Mouse (Mus musculus) lung, postnatal 4 days (tissue): ENCODE results near the gene Bmp7.

Experiments
- DNase-seq, 2 experiments: peaks; one replicate each; pipeline ENCODE4 v3.0.0; 2021

The Bmp7 gene

DNA sequence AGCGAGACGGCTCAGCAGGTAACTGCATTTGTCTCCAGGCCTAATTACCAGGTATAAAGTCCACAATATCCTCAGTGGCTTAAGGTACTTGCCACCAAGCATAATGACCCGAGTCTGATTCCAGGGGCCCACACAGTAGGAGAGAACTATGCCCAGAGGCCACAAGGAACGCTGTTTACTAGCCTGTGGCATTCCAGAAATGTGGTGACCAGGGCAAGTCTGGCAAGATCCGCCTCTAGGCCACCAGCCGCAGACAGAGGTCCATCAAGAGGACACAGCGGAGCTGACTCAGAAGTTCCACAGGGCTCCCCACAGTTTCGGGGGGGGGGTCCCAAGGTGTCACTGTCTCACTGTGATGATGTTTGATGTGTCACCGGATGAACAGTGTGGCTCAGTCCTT, 34.0 kb downstream of the Bmp7 start:
- no peak for DNase-seq

DNA sequence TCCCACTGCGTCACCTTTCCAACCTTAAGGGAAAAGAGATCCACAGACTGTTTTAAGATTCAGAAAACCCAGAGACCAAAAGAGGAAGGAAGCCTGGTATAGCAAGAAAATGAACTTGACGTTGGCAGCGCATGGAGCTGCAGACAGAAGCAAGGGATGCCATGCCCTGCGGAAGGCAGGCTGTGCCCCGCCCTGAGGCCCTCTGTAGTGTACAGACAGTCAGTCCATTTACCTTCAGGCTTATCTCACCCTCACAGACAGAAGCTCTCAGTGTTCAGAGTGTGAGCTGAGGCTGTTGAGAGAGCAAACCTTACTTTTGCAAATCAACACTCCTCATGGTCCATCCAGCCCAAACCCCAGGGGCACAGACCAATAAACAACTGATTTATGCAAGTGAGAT, 35.1 kb downstream of the Bmp7 start:
- no peak for DNase-seq

DNA sequence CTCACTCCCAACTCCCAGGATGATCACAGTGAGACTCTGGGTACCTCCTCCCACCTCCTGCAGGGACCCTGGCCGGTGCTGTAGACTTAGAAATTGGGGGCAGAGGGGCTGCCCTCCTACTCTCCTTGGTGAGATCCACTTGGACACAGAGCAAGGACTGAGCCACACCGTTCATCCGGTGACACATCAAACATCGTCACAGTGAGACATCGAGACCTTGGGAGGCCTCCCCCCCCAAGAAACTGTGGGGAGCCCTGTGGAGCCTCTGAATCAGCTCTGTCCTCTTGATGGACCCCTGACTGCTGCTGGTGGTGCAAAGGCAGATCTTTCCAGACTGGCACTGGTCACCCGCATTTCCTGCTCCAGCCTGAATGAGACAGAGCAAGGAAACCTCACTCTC, 35.5 kb downstream of the Bmp7 start:
- DNase-seq = no peak

DNA sequence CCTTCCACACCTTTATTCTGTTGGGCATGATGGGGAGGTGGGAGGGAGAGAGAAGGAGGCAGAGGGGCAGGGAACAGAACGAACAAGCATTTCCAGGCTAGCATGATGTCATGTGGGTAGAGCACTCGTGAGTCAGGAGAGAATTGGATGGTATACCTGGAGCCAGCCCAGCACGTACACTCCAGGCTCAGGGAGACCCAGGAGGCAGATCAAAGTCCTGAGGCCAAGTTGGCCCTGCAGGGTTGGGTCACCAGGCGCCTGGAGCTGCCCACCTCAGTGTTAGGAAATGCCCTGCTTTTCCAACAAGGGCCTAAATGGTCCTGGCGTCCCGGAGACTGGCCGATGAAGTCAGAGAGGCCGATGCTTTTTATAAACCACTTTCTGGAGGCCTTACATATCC, 36.6 kb downstream of the Bmp7 start:
- DNase-seq = no peak

DNA sequence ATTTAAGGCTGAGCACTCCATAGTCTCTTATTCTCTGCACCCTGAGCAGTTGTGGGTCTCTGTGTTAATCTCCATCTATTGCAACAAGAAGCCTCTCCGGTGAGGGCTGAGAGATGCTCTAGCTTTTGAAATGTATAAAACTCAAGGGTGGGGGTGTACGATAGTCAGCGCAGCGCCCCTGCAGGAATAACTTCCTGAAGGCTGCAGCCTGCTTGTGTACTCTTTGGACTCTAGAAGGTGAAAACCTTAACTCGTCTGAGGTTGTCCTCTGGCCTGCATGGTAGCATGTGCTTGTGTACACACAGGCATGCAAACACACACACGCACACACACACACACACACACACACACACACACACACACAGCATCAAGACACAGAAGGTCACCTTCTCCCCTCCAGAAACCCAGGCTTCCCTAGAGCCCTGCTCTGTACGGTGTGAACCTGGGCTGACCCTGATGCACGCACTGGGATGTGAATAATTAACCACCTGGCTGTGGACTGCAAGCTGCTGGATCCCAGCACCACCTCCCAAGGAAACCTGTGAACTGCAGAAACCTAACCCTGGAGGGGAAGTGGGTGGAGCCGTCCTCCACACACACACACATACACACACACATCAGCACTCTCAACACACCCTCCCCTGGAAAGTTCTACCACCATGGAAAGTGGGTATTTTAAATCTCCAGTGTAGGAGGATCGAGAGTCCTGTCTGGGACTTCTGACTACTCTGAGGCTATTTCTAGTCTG, 39.0 kb downstream of the Bmp7 start:
- no peak for DNase-seq

DNA sequence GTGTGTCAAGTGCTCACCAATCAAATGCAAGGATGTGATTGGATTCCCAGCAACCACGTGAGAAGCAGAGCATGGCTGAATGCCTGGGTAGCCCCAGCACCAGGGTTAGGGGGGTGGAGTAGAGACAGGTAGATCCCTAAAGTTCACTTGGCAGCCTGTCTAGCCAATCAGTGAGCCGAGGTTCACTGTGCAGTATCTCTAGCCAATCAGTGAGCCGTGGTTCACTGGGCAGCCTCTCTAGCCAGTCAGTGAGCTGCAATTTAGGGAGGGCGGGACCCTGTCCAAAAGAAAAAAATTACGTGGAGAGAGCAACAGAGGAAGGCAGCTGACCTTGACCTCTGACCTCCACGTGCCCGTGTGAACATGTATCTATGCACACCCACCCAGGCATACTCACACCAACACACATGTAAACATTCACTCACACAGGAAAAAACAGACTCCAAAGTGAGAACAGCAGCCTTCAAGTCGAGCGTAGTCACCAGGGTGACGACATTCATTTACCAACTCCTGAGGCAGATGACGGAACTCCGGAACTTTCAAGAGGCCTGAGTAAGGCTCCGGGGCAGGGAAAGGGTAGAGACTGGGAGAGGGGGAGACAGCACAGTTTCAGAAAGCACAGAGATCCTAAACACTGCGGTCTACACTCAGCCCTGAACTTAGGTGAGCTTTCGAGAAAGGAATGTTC, 50.2 kb downstream of the Bmp7 start:
- no peak for DNase-seq

DNA sequence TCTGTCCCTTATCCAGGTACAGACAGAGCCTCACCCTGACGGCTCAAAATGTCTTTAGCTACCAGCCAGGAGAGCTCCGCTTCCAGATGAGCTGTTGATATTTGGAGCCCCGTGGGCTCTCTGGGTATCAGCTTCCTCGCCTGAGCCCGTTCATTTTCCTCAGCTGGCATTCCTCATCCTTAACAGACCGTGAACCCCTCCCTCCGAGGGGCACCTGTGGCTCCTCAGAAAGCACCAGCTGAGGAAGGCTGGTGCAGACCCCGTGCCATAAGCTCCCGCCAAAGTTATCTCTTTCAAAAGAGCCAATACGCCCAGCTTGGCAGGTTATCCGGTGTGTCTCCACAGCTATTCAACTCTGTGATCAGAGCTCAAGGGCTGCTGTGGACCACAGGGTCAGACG, 50.9 kb downstream of the Bmp7 start:
- no peak for DNase-seq

DNA sequence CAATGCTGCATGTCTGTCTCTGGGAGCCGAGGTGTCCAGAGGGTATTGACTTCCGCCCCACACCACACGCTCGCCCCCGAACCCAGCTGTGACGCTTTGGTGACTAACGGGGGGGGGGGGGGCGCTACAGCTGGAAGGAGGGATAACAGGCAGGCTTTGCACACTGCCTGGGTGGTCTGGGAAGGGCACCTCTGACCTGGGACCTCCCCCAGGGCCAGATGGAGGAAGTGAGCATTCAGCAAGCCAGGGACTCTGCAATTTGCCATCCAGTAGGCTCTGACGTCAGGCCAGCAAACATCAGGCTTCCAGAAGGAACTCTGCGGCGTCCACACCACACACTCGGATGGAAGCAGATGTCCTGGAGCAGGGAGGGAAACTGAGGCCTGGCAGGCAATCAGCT, 52.0 kb downstream of the Bmp7 start:
- peak in 1 of 2 experiments; percentile 36 for DNase-seq

DNA sequence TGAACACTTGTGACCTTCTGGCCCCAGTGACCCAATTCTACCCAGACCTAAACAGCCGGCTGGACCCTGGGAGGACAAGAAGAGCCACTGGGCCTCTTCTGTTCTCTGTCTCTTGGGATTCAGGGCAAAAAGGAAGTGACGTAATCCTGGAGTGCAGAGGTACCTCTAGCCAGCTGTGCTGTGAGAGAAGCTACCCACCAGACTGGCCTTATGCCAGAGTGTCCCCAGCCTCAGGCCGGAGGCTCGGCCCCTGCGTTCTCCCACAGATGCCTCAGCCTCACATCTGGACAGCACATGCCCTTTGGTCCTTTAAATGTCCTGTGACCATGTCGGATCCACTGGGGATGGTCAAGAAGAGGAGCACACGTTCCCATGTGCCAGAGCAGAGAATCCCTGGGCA, 54.3 kb downstream of the Bmp7 start:
- peak in 1 of 2 experiments; percentile 41 for DNase-seq

DNA sequence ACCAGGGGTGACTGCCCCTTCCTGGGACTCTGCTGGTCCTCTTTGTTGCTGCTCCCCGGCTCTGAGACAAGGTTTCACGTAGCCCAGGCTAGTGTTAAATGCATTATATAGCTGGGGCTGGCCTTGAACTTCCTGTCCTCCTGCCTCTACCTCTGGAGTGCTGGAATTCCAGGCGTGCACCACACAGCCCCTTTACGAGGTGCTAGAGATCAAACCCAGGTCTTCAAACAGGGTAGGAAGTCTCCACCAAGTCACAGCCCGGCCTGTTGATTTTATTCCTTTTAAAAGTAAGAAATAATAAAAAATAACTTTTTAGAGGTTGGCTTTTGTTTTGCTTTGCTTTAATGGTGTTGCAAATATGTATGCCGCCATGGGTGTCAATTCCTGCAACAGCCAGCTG, 55.5 kb downstream of the Bmp7 start:
- no peak for DNase-seq

DNA sequence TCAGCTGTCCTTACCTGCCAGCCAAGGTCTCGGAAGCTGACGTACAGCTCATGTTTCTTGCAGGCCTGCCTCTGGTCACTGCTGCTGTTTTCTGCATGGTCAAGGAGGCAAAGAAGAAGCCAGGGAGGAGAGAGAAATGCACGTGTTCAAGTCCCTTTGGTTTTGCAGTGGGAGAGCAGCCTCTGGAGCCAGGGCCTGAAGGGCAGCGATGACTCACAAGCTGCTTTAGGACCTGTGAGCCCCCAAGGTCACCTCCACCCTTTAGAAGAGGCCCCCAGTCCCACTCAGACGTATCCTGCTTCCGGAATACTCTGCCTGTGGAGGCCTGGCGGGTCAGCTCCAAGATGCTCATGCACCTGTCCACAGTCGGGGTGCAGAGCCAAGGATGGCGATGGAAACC, 64.9 kb downstream of the Bmp7 start:
- no peak for DNase-seq

DNA sequence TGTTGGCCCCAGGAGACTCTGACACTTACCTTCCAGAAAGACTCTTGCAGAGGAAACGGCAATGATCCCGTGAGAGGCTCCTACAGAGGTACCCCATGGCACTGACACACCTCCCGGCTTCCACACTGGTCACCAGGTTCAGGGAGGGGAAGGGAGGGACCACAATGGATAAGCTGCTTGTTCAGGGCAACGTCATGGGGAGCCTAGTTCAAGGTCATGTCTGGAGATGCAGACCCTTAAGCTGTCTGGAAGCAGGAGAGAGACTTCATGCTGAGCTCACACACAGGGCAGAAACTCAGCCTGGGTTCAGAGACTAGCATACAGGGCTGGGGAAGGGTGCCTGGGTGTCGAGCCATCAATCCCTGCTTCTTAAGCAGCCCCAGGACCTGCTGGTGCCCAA, 73.8 kb downstream of the Bmp7 start:
- no peak for DNase-seq

DNA sequence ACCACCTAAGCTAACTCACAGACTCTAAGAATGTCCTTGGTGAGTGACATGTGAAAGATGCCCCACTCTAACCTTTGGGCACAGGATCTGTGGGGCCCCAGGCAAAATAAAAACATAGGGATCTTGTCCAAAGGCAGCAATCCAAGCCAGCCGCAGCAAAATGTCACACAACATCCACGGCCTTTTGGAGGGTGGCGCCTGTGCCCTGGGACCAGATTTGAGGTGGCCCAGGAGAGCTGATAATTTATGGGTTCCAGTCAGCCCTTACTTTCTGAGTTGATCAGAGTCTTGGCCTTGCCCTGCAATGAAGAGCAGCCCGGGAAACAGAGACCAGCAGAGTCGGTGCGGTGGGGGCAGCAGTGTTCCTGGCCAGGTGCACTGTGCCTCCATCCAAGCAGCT, 75.0 kb downstream of the Bmp7 start:
- no peak for DNase-seq

DNA sequence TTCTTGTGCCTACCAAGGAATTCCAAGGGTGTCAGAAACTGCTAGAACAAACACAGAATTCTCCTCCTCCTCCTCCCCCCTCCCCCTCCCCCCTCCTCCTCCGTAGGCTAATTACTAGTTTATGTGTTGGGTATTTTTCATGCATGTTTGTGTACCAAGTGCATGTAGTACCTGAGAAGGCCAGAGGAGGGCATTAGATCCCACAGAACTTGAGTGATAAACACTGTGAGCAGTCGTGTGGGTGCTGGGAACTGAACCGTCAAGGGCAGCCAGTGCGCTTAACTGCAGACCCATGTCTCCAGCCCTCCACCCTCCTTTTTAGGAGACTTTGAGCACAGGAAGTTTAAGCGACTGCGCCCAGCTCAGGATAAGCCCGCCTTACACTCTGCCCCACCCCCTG, 75.6 kb downstream of the Bmp7 start:
- no peak for DNase-seq

DNA sequence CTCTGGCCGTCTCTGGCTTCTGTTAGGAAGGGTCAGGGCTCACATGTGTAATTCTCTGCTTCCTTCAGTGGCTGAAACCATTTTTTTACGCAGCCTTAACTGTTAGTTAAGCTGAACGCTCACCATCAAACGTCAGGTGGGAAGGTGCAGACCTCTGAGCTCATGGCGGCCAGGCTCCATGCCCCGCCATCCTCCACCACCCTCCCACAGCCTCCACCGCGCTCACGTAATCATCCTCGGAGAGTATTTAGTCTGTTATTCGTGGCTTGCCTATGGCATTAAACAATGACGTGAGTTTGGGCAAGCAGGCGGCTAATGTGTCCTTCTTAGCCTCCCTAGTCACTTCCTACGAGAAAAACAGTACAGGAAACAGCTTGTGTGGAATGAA, 76.7 kb downstream of the Bmp7 start:
- DNase-seq = peak in 1 of 2 experiments; percentile 20

DNA sequence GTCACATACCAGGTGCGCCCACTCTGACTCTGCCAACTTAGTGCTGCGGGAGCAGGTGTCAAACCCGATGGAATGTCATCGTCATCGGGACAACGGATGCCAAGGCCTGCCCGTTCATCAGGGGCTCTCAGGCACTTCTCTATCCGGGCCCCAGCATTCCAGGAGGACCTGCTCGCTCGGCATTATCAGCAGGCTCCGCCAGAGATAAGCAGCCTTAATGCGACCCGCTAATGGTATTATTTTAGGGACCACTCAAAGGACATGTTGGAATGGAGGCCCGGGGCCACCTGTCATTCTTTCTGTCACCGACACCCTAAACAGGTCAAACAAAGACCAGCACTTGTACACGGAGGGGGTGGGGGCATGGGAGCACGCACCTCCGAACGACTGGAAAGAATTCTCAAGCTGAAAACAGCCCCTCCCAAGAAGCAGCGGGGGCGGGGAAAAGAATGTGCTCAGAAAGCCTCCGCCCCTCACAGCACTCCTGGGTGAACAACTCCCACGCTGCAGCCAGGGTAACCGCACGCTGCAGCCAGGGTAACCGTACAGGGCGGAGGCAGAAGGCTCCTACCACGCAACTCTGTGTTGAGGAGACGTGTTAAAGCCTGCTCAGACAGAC, 77.2 kb downstream of the Bmp7 start:
- DNase-seq = peak; percentile 70 to 75

DNA sequence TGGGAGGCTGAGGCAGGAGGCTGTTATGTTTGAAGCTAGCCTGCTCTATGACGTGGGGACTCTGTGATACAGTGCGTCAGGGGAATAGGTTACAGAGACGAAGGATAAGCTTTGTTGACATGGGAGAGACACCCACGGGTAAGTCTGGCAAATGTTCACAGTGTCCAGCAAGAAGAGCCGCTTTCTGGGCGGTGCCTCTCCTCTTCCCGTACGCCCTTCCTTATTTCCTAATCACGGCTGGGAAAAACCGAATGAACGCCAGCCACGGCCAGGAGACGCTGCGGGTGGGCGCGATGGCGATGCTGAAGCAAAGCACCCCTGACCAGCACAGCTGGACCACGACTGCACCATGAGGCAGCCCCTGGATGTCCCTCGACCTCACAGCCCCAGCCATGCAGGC, 77.7 kb downstream of the Bmp7 start:
- DNase-seq = peak in 1 of 2 experiments; percentile 45

DNA sequence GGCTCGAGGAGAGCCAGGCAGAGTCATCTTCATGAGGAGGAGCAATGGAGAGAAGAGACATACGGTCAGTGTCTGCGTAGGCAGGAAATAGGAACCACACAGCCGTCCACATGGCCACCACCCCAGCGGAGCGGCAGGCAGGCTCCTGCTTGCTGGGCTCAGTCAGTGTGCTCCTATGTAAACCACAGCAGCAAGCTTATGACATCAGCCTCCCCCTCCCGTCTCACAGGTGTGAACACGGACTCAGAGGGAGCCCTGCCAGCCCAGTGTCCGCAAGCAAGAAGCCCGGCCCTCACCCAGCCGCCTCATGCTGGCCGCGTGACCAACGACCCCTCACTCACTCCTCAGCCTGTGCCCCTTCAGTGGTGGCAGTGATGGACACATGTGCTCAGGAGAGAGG, 78.5 kb downstream of the Bmp7 start:
- no peak for DNase-seq

DNA sequence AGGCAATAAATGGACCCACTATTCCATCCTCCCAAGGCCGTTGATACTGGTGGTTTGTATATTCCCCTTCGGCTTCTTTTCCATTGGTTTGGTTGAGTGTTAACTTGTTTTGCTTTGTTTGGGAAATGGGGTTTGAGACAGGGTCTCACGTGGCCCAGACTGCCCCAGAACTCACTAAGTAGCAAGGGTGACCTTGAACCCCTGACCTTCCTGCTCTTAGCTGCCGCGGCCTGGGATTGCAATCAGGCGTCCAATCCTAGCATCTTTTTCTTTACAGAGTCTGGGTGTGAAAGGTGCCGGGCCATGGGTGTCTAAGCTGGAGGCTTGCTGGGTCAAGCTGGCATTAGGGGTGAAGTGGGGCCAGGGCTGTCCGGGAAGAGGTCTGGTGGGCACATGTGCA, 79.5 kb downstream of the Bmp7 start:
- no peak for DNase-seq

DNA sequence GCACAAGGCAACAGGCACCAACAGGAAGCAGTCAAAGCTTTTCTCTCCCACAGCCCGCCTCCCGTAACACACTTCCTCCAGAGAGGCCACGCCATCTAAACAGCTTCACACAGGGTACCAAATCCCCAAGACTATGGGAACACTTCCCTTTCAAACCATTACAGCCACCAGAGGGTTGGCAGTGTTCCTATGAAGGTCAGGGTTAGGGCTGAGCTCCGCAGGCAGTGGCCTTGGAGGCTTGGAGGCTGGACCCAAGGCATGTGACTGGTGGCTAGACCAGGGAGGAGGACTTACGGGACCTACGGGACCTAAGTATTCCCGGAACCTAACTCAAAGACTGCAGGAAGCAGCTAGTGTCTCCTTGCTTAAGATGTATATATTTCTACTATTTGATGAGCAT, 80.0 kb downstream of the Bmp7 start:
- no peak for DNase-seq

DNA sequence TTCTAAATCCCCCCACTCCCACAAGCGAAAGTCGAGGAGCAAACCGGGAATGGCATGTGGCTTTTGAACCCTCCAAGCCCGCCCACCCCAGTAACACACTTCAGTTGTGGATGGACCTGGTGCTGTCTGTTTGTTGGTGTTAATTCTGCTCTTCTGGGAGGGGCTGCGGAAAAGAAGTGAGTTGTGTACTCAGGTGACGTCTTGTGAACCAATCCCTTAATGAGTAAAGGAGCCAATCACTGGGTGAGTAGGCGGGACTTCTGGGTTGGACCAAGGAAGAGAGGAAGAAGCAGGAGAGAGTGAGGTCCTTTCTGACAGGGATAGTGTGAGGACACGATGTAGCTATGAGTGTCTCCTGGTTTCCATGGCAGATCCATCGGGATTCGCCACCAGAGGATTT, 83.1 kb downstream of the Bmp7 start:
- no peak for DNase-seq

DNA sequence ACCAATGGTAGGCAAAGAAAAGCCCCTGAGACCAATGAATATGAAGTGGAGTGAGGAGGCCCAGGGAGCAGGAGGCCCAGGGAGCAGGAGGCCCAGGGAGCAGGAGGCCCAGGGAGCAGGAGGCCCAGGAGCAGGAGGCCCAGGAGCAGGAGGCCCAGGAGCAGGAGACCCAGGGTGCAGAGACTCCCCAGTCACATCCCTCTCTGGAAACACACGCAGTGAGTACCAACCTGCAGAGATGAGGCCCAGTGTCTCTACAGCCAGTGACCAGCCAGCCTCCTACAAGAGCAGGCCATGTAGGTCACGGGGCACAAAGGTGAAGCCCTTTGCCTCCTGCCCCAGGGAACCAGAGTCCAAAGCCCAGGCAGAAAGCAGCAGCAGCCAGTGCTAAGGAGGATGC, 83.6 kb downstream of the Bmp7 start:
- no peak for DNase-seq

DNA sequence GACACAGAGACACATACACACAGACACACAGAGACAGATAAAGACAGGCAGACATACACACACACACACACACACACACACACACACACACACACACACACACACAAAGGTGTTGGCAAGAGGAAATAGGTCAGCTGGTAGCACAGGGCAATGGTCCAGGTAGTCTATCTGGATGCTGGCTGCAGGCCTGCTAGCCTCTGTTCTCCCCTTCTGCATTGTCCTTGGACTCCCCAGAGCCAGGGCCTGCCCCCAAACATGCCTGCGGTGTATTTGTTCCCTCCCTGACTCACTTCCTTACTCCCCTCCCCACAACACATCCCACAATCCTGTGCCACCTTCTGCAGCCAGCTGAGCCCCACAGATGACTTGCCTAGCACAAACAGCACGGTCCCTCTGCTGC, 86.0 kb downstream of the Bmp7 start:
- no peak for DNase-seq

DNA sequence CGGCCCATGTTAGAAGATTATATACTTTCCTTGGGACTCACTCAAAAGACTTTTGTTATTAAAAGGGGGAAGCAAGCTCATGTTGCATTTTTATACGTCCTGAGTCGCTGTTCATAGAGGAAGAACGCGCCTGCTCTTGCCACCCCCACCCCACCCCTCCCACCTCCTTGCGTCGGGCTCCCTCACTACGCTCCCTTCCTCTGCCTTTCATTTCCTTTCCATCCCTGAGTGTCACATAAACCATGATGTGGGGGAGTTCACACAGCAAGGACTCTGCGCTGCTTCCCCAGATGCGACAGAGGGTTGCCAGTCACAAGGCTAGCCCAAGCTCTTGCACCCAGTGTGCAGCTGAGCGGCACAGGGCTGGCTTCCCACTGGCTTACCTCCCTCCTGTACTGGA, 88.3 kb downstream of the Bmp7 start:
- no peak for DNase-seq
